Mouse (Mus musculus) bone marrow macrophage, adult 2 months (primary cell): Measurements from ENCODE around the gene Hikeshi.

Experiments
- CTCF ChIP-seq: IDR thresholded peaks from 2 replicates; pipeline ENCODE4 v1.5.1; 2012; ENCODE audit warnings: low read depth, mild to moderate bottlenecking, low read length, moderate library complexity
- POLR2A ChIP-seq: IDR thresholded peaks from 2 replicates; pipeline ENCODE4 v1.6.1; 2012; ENCODE audit warnings: mild to moderate bottlenecking, low read depth, low read length, borderline replicate concordance

- TF ChIP-seq POLR2A (no peak), CTCF (no peak)
These were observed 32.6 kb downstream of the Hikeshi start for GRCm38 (mm10) chr7:89908421-89908820.
